ENCODE assay signal across 27 mouse cellular contexts in the genomic region with DNA sequence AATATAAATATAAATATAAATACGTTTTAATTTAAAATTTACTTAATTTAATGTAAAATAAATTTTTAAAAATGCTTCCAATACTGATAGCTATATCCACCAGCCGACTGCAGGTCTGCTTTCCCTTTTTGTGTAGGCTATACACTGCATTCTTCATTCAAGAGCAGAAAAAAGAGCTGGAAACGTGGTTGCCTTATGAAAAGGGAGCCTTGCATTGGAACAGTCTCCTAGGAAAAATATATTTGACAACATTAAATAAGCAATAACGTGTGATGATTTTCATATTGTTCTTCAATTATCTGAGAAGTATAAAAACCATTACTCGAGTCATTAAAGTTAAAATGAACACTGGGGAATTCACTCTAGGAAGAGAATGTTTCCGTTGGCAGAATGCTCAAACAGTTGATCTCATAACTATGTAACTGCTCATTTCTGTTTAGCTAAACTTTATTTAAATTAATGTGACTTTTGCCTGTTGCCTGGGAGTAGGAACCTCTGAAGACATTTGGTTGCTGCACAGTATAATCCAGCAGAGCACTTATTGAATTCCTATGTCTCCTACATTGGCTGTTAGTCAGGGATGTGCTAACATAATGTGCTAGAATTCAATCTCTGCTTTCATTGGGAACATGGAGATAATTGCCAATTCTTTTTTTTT.
DNase-seq lines count a peak whose midpoint lies in the region; ATAC-seq and TF ChIP-seq lines count a peak whose summit lies in the region.
"Had no signal": no experiment of that assay in that cellular context is flagged by ENCODE, and none has a peak within 500 bp of the region (broad histone marks: within the 10 kb centered on the region; RNA-seq: fewer than 3 reads in every experiment).

No protein-coding gene starts in this region.

- no peaks in the 10 kb centered on the region for H3K36me3 ChIP-seq in embryonic facial prominence, embryonic 14.5 days (ENCODE audit: control insufficient read depth, insufficient read depth, low read length)
- no peaks in the 10 kb centered on the region for H3K36me3 ChIP-seq in embryonic facial prominence, embryonic 10.5 days (replicated peaks)
- no peaks in the 10 kb centered on the region for H3K36me3 ChIP-seq in kidney, postnatal 0 days (ENCODE audit: insufficient read depth, low read length)
- no peaks in the 10 kb centered on the region for H3K36me3 ChIP-seq in lung, postnatal 0 days (ENCODE audit: insufficient read depth, low read length)
- H3K36me3 ChIP-seq in stomach, embryonic 16.5 days (ENCODE audit: control insufficient read depth, insufficient read depth, low read length) = no peaks in the 10 kb centered on the region
- H3K36me3 ChIP-seq: embryonic facial prominence, embryonic 15.5 days; forebrain, embryonic 15.5 days; heart, embryonic 12.5 days; kidney, embryonic 15.5 days; midbrain, embryonic 13.5 days had no signal

- WGBS in embryonic facial prominence, embryonic 14.5 days = 63% methylated on average over 6 of the region's 6 CpGs
- WGBS in embryonic facial prominence, embryonic 10.5 days = 76% methylated on average over 6 of the region's 6 CpGs
- WGBS in kidney, postnatal 0 days = 62% methylated on average over 6 of the region's 6 CpGs
- 62% methylated on average over 6 of the region's 6 CpGs for WGBS in lung, postnatal 0 days
- 64% methylated on average over 6 of the region's 6 CpGs for WGBS in lung, adult 2 months
- WGBS in stomach, embryonic 16.5 days = 48% methylated on average over 6 of the region's 6 CpGs

- H3K27ac ChIP-seq in embryonic facial prominence, embryonic 14.5 days (replicated peaks; ENCODE audit: low read depth, low read length) = no peak overlapping the region
- no peak overlapping the region for H3K27ac ChIP-seq in embryonic facial prominence, embryonic 10.5 days (replicated peaks)
- no peak overlapping the region for H3K27ac ChIP-seq in kidney, postnatal 0 days
- no peak overlapping the region for H3K27ac ChIP-seq in lung, postnatal 0 days (ENCODE audit: low read length)
- no peak overlapping the region for H3K27ac ChIP-seq in stomach, embryonic 16.5 days (ENCODE audit: low read length)
- H3K27ac ChIP-seq: embryonic facial prominence, embryonic 15.5 days; forebrain, embryonic 15.5 days; kidney, embryonic 15.5 days; midbrain, embryonic 13.5 days had no signal

- H3K4me3 ChIP-seq in embryonic facial prominence, embryonic 14.5 days (ENCODE audit: low read depth, low read length) = no peak overlapping the region
- no peak overlapping the region for H3K4me3 ChIP-seq in embryonic facial prominence, embryonic 10.5 days
- no peak overlapping the region for H3K4me3 ChIP-seq in kidney, postnatal 0 days (replicated peaks; ENCODE audit: low read depth, low read length)
- no peak overlapping the region for H3K4me3 ChIP-seq in lung, postnatal 0 days (ENCODE audit: low read depth, low read length)
- H3K4me3 ChIP-seq in lung, adult 2 months (replicated peaks; ENCODE audit: extremely low read depth, low read depth, low read length) = no peak overlapping the region
- H3K4me3 ChIP-seq in stomach, embryonic 16.5 days (replicated peaks; ENCODE audit: low read length) = no peak overlapping the region
- H3K4me3 ChIP-seq: embryonic facial prominence, embryonic 15.5 days; forebrain, embryonic 15.5 days; heart, embryonic 12.5 days; kidney, embryonic 15.5 days; megakaryocyte, embryonic 14.5 days; midbrain, embryonic 13.5 days had no signal

- no peaks in the 10 kb centered on the region for H3K9me3 ChIP-seq in embryonic facial prominence, embryonic 14.5 days (ENCODE audit: control insufficient read depth, low read length)
- H3K9me3 ChIP-seq in embryonic facial prominence, embryonic 10.5 days = no peaks in the 10 kb centered on the region
- H3K9me3 ChIP-seq in kidney, postnatal 0 days (replicated peaks; ENCODE audit: low read length) = no peaks in the 10 kb centered on the region
- H3K9me3 ChIP-seq in lung, postnatal 0 days (ENCODE audit: low read length) = no peaks in the 10 kb centered on the region
- no peaks in the 10 kb centered on the region for H3K9me3 ChIP-seq in stomach, embryonic 16.5 days (replicated peaks; ENCODE audit: control insufficient read depth, low read length)
- H3K9me3 ChIP-seq: embryonic facial prominence, embryonic 15.5 days; forebrain, embryonic 15.5 days; heart, embryonic 12.5 days; kidney, embryonic 15.5 days; midbrain, embryonic 13.5 days had no signal

- TF ChIP-seq POLR2A in lung, adult 2 months (IDR thresholded peaks at IDR 0.05; ENCODE audit: borderline replicate concordance, extremely low read depth, low read depth, low read length) = no peak

- ATAC-seq in embryonic facial prominence, embryonic 14.5 days (ENCODE audit: low read depth) = no peak
- ATAC-seq in kidney, postnatal 0 days (replicated peaks; ENCODE audit: low FRiP score, low read depth) = no peak
- no peak for ATAC-seq in lung, postnatal 0 days
- ATAC-seq in stomach, embryonic 16.5 days (ENCODE audit: insufficient read depth, low FRiP score) = peak; percentile 73; the same call in 1 of the 2 replicates
- ATAC-seq: activated CD4-positive, CD25-positive, alpha-beta regulatory T cell, adult 4 months; forebrain, embryonic 15.5 days; liver, postnatal 0 days; midbrain, embryonic 13.5 days had no signal

- H3K4me1 ChIP-seq in embryonic facial prominence, embryonic 14.5 days (ENCODE audit: control insufficient read depth, insufficient read depth, low read length) = no peaks in the 10 kb centered on the region
- H3K4me1 ChIP-seq in embryonic facial prominence, embryonic 10.5 days = peaks cover 6% of the 10 kb centered on the region
- no peaks in the 10 kb centered on the region for H3K4me1 ChIP-seq in kidney, postnatal 0 days (replicated peaks; ENCODE audit: insufficient read depth, low read length)
- no peaks in the 10 kb centered on the region for H3K4me1 ChIP-seq in lung, postnatal 0 days (ENCODE audit: insufficient read depth, low read depth, low read length)
- H3K4me1 ChIP-seq in lung, adult 2 months (ENCODE audit: control insufficient read depth, insufficient read depth, low read length) = no peaks in the 10 kb centered on the region; the same call in 1 of the 2 replicates
- no peaks in the 10 kb centered on the region for H3K4me1 ChIP-seq in stomach, embryonic 16.5 days (ENCODE audit: control insufficient read depth, insufficient read depth, low read length)
- H3K4me1 ChIP-seq: embryonic facial prominence, embryonic 15.5 days; forebrain, embryonic 15.5 days; heart, embryonic 12.5 days; kidney, embryonic 15.5 days; megakaryocyte, embryonic 14.5 days; midbrain, embryonic 13.5 days had no signal

- no peak for TF ChIP-seq EP300 in lung, postnatal 0 days (IDR thresholded peaks at IDR 0.05)

- no peak overlapping the region for H3K4me2 ChIP-seq in embryonic facial prominence, embryonic 14.5 days (ENCODE audit: low read depth, low read length)
- no peak overlapping the region for H3K4me2 ChIP-seq in kidney, postnatal 0 days (ENCODE audit: low read length)
- no peak overlapping the region for H3K4me2 ChIP-seq in lung, postnatal 0 days (replicated peaks; ENCODE audit: low read depth, low read length)
- H3K4me2 ChIP-seq in stomach, embryonic 16.5 days (ENCODE audit: low read depth, low read length) = no peak overlapping the region
- H3K4me2 ChIP-seq: embryonic facial prominence, embryonic 15.5 days; forebrain, embryonic 15.5 days; heart, embryonic 12.5 days; kidney, embryonic 15.5 days; liver, embryonic 11.5 days; midbrain, embryonic 13.5 days had no signal

- peak; percentile 48 for DNase-seq in embryonic facial prominence, embryonic 14.5 days (ENCODE audit: low spot score)
- DNase-seq in embryonic facial prominence, embryonic 10.5 days (ENCODE audit: low spot score) = no peak
- DNase-seq in kidney, postnatal 0 days (ENCODE audit: low spot score) = peak; percentile 65
- no peak for DNase-seq in kidney, postnatal 36 days
- peak; percentile 6 for DNase-seq in lung, postnatal 0 days (ENCODE audit: low spot score)
- DNase-seq in lung, adult 2 months = no peak
- no peak for DNase-seq in right cerebral cortex, postnatal 4 days
- DNase-seq: adrenal gland, postnatal 10 days; cerebellum, adult 2 months; cerebellum, postnatal 25 days; embryo, embryonic 11 days; gastrocnemius, postnatal 10 days; heart, postnatal 10 days; kidney, adult 11 months; left cerebral cortex, postnatal 4 days; liver, postnatal 0 days; lung, postnatal 36 days; thymus, postnatal 14 days had no signal

- H3K9ac ChIP-seq in embryonic facial prominence, embryonic 14.5 days (ENCODE audit: low read depth, low read length) = no peak overlapping the region
- no peak overlapping the region for H3K9ac ChIP-seq in kidney, postnatal 0 days (ENCODE audit: low read depth, low read length)
- no peak overlapping the region for H3K9ac ChIP-seq in lung, postnatal 0 days (replicated peaks; ENCODE audit: low read depth)
- no peak overlapping the region for H3K9ac ChIP-seq in stomach, embryonic 16.5 days (ENCODE audit: low read length)
- H3K9ac ChIP-seq: embryonic facial prominence, embryonic 15.5 days; forebrain, embryonic 15.5 days; heart, embryonic 12.5 days; kidney, embryonic 15.5 days; liver, postnatal 0 days; midbrain, embryonic 13.5 days had no signal

- H3K27me3 ChIP-seq in embryonic facial prominence, embryonic 14.5 days (replicated peaks; ENCODE audit: control insufficient read depth, insufficient read depth, low read length) = no peaks in the 10 kb centered on the region
- no peaks in the 10 kb centered on the region for H3K27me3 ChIP-seq in embryonic facial prominence, embryonic 10.5 days (replicated peaks; ENCODE audit: low read depth, poor library complexity, severe bottlenecking)
- no peaks in the 10 kb centered on the region for H3K27me3 ChIP-seq in kidney, postnatal 0 days (ENCODE audit: insufficient read depth, low read length)
- H3K27me3 ChIP-seq in lung, postnatal 0 days (replicated peaks; ENCODE audit: insufficient read depth, low read length) = no peaks in the 10 kb centered on the region
- no peaks in the 10 kb centered on the region for H3K27me3 ChIP-seq in stomach, embryonic 16.5 days (ENCODE audit: control insufficient read depth, insufficient read depth, low read length)
- H3K27me3 ChIP-seq: embryonic facial prominence, embryonic 15.5 days; forebrain, embryonic 15.5 days; heart, embryonic 12.5 days; kidney, embryonic 15.5 days; megakaryocyte, embryonic 14.5 days; midbrain, embryonic 13.5 days had no signal

- no peak for TF ChIP-seq CTCF in kidney, postnatal 0 days (IDR thresholded peaks at IDR 0.05; ENCODE audit: low read depth)
- no peak for TF ChIP-seq CTCF in lung, postnatal 0 days (IDR thresholded peaks at IDR 0.05)
- TF ChIP-seq CTCF in lung, adult 2 months (IDR thresholded peaks at IDR 0.05; ENCODE audit: insufficient read depth, low read length) = no peak

Comparison
In these comparisons a context has a peak if more than half of its experiments do, and no peak if none do; other contexts are left out.
1. DNase-seq: peak in embryonic facial prominence, embryonic 14.5 days (single experiment), kidney, postnatal 0 days (single experiment) and lung, postnatal 0 days (single experiment); none in embryonic facial prominence, embryonic 10.5 days (single experiment), kidney, postnatal 36 days (0 of 2), lung, adult 2 months (single experiment) and right cerebral cortex, postnatal 4 days (single experiment).